Mouse (Mus musculus) monocyte, adult 59 days (primary cell): ENCODE data around the gene Aurkc. TPM values are rescaled to one million over a fixed set of nuclear protein-coding genes. Genes with fewer than 3 reads are reported as not detected.

Source experiments
- total RNA-seq, 2 experiments: library from RNA; stranded (reverse); gene quantifications; one replicate each; pipeline ENCODE4 v1.2.4; 2023

Gene Aurkc
- not detected for total RNA-seq

GRCm38 (mm10) chr7:6995251-6995650 is at the start of gene Aurkc:
TSS of gene Aurkc (plus strand) at chr7:6995300.

Other genes with a start within 250 kb of the Aurkc start
- 10 to 100 TPM; 20.6 to 22.2 TPM for gene Zfp954, start 126.2 kb downstream of the Aurkc start, total RNA-seq
- under 1 TPM; 0.45 to 0.91 TPM for gene Zfp773, start 141.5 kb downstream of the Aurkc start, total RNA-seq
- 1 to 10 TPM; 1.2 to 1.5 TPM for gene Zfp418, start 176.0 kb downstream of the Aurkc start, total RNA-seq
- gene Zfp772, start 214.7 kb downstream of the Aurkc start, total RNA-seq: 1 to 10 TPM; 1.5 to 2.3 TPM